Mouse (Mus musculus) liver, adult 10 weeks (tissue): ENCODE results near the gene Smpd4. TPM values are rescaled to one million over a fixed set of nuclear protein-coding genes. Genes with fewer than 3 reads are reported as not detected.

ENCODE experiments used
- polyA plus RNA-seq: library from polyadenylated mRNA; stranded (reverse); fragments of 350-450 nt; fragmentation: Illumina TruSeq; extraction: RNeasy Lipid Tissue Mini Kit (QIAGEN cat#74804); gene quantifications from one replicate; pipeline ENCODE4 v1.2.3, GENCODE M21; 2014; ENCODE audit warnings: low read depth, low replicate concordance

The Smpd4 gene
- polyA plus RNA-seq, result 7.4 TPM

GRCm38 (mm10) chr16:17619198-17620105 lies at the start of gene Smpd4:
TSS of gene Smpd4 (plus strand) at chr16:17619354.

GRCm38 (mm10) chr16:17583064-17583463 lies 36.1 kb upstream of the Smpd4 start, which contains the start of gene Slc7a4:
TSS of gene Slc7a4 (minus strand) at chr16:17583214.

GRCm38 (mm10) chr16:17646310-17647114 lies 27.4 kb downstream of the Smpd4 start, which contains the start of gene Ccdc74a:
TSS of gene Ccdc74a (plus strand) at chr16:17646470.

Other genes with a start within 250 kb of the Smpd4 start
- 37.9 TPM for gene Snap29, start 213.4 kb upstream of the Smpd4 start, polyA plus RNA-seq
- gene Pi4ka, start 213.0 kb upstream of the Smpd4 start, polyA plus RNA-seq, result 7.7 TPM
- 16.2 TPM for gene Crkl, start 167.4 kb upstream of the Smpd4 start, polyA plus RNA-seq
- gene Aifm3, start 129.7 kb upstream of the Smpd4 start, polyA plus RNA-seq, result 0.13 TPM
- gene Lztr1, start 110.7 kb upstream of the Smpd4 start, polyA plus RNA-seq, result 12.4 TPM
- gene Thap7, start 88.2 kb upstream of the Smpd4 start, polyA plus RNA-seq, result 1.5 TPM
- gene Lrrc74b, start 58.1 kb upstream of the Smpd4 start, polyA plus RNA-seq, result not detected
- gene P2rx6, start 57.5 kb upstream of the Smpd4 start, polyA plus RNA-seq, result not detected
- not detected for gene Slc7a4, start 36.1 kb upstream of the Smpd4 start, polyA plus RNA-seq
- gene Ccdc74a, start 27.1 kb downstream of the Smpd4 start, polyA plus RNA-seq, result not detected
- gene Med15, start 113.5 kb downstream of the Smpd4 start, polyA plus RNA-seq, result 6.3 TPM
- gene Klhl22, start 140.3 kb downstream of the Smpd4 start, polyA plus RNA-seq, result 3.8 TPM
- gene Scarf2, start 177.9 kb downstream of the Smpd4 start, polyA plus RNA-seq, result not detected
- not detected for gene B830017H08Rik, start 213.8 kb downstream of the Smpd4 start, polyA plus RNA-seq
- 0.32 TPM for gene Car15, start 219.0 kb downstream of the Smpd4 start, polyA plus RNA-seq